Mouse (Mus musculus) CH12.LX (cell line): ENCODE results near the gene Hist1h3g. TPM values are rescaled to one million over a fixed set of nuclear protein-coding genes. Genes with fewer than 3 reads are reported as not detected.

Source experiments
- DNase-seq: peaks from one replicate; pipeline ENCODE4 v3.0.0-alpha.2; 2013; ENCODE audit errors: extremely low read depth
- H3K27ac ChIP-seq: 2 replicates; pipeline ENCODE4 v1.5.1; 2012; ENCODE audit warnings: low read depth, mild to moderate bottlenecking, control low read depth, moderate library complexity; ENCODE audit not compliant: insufficient read depth
- H3K27me3 ChIP-seq: replicated peaks from 2 replicates; pipeline ENCODE3; 2012; ENCODE audit warnings: inconsistent platforms
- H3K36me3 ChIP-seq, 2 experiments: replicated peaks in 1 of 2; 2 replicates each; pipeline versions ENCODE3 to v1.6.1; 2012; ENCODE audit warnings: inconsistent platforms in 1 of 2, low read length in 1 of 2, mild to moderate bottlenecking in 1 of 2, mixed read lengths in 1 of 2, moderate library complexity in 1 of 2; ENCODE audit not compliant: control insufficient read depth in 1 of 2, insufficient read depth in 1 of 2
- H3K4me1 ChIP-seq, 2 experiments: 2 replicates each; pipeline ENCODE4 v1.6.1; 2012; ENCODE audit warnings: inconsistent platforms in 1 of 2, moderate library complexity in 1 of 2; ENCODE audit not compliant: insufficient read depth in 2 of 2, control insufficient read depth in 1 of 2
- H3K4me2 ChIP-seq: 2 replicates; pipeline ENCODE4 v1.6.1; 2012; ENCODE audit warnings: low read depth, mild to moderate bottlenecking, control low read depth; ENCODE audit not compliant: poor library complexity, insufficient read depth, severe bottlenecking
- H3K4me3 ChIP-seq, 3 experiments: fragments of 150-350 bp in 1 of 3; sonication (generic) in 1 of 3; replicated peaks in 1 of 3; 2 replicates each; pipeline versions ENCODE3 to v1.5.1; 2011 to 2012; ENCODE audit warnings: low read depth in 2 of 3, low read length in 2 of 3, mild to moderate bottlenecking in 2 of 3, moderate library complexity in 2 of 3, control low read depth in 1 of 3, improper control_type of control experiment in 1 of 3, inconsistent platforms in 1 of 3, mixed read lengths in 1 of 3; ENCODE audit not compliant: poor library complexity in 1 of 3
- H3K79me2 ChIP-seq: replicated peaks from 2 replicates; pipeline ENCODE4 v1.6.1; 2012; ENCODE audit warnings: mild to moderate bottlenecking, moderate library complexity; ENCODE audit not compliant: control insufficient read depth, poor library complexity, insufficient read depth, severe bottlenecking; ENCODE audit errors: extremely low read depth
- H3K9ac ChIP-seq: 2 replicates; pipeline ENCODE4 v1.6.1; 2012; ENCODE audit warnings: low read depth, mild to moderate bottlenecking, control low read depth, moderate library complexity; ENCODE audit not compliant: insufficient read depth
- H3K9me3 ChIP-seq: replicated peaks from 2 replicates; pipeline ENCODE3; 2012; ENCODE audit warnings: low read length, inconsistent platforms, mixed read lengths
- BHLHE40 ChIP-seq: IDR thresholded peaks from 2 replicates; pipeline ENCODE4 v1.6.1; 2011; ENCODE audit warnings: mild to moderate bottlenecking, low read depth, low read length, improper control_type of control experiment
- CHD1 ChIP-seq: IDR thresholded peaks from 2 replicates; pipeline ENCODE4 v1.6.1; 2012; ENCODE audit warnings: low read depth, low read length, improper control_type of control experiment, inconsistent platforms
- CHD2 ChIP-seq: IDR thresholded peaks from 2 replicates; pipeline ENCODE4 v1.6.1; 2011; ENCODE audit warnings: low read length, improper control_type of control experiment
- CTCF ChIP-seq, 2 experiments: IDR thresholded peaks in 1 of 2; conservative IDR thresholded peaks in 1 of 2; 2 replicates each; pipeline ENCODE4 v1.5.1; 2011 to 2012; ENCODE audit warnings: low read depth in 2 of 2, low read length in 2 of 2, improper control_type of control experiment in 1 of 2, inconsistent platforms in 1 of 2, mild to moderate bottlenecking in 1 of 2, moderate library complexity in 1 of 2
- E2F4 ChIP-seq: IDR thresholded peaks from 2 replicates; pipeline ENCODE4 v1.6.1; 2011; ENCODE audit warnings: low read depth, low read length, improper control_type of control experiment; ENCODE audit not compliant: insufficient replicate concordance
- ELF1 ChIP-seq: IDR thresholded peaks from 2 replicates; pipeline ENCODE4 v1.6.1; 2014; ENCODE audit warnings: low read depth, mild to moderate bottlenecking, inconsistent platforms, low read length, improper control_type of control experiment
- EP300 ChIP-seq: IDR thresholded peaks from 2 replicates; pipeline ENCODE4 v1.6.1; 2011; ENCODE audit warnings: low read length, improper control_type of control experiment
- ETS1 ChIP-seq: conservative IDR thresholded peaks from 2 replicates; pipeline ENCODE4 v1.6.1; 2012; ENCODE audit warnings: low read depth, mild to moderate bottlenecking, inconsistent platforms, low read length, improper control_type of control experiment, moderate library complexity
- GABPA ChIP-seq: IDR thresholded peaks from 2 replicates; pipeline ENCODE4 v1.6.1; 2012; ENCODE audit warnings: low read depth, low read length, improper control_type of control experiment, inconsistent platforms; ENCODE audit not compliant: insufficient replicate concordance
- HCFC1 ChIP-seq: IDR thresholded peaks from 2 replicates; pipeline ENCODE4 v1.6.1; 2012; ENCODE audit warnings: low read depth, mild to moderate bottlenecking, inconsistent platforms, low read length, improper control_type of control experiment
- IRF4 ChIP-seq: IDR thresholded peaks from 2 replicates; pipeline ENCODE4 v1.6.1; 2014; ENCODE audit warnings: low read depth, mild to moderate bottlenecking, inconsistent platforms, low read length, improper control_type of control experiment
- JUN ChIP-seq: IDR thresholded peaks from 2 replicates; pipeline ENCODE4 v1.6.1; 2011; ENCODE audit warnings: low read depth, mild to moderate bottlenecking, low read length, improper control_type of control experiment, moderate library complexity; ENCODE audit not compliant: insufficient read depth
- JUND ChIP-seq: conservative IDR thresholded peaks from 2 replicates; pipeline ENCODE4 v1.6.1; 2011; ENCODE audit warnings: low read depth, low read length, improper control_type of control experiment
- MAFK ChIP-seq: IDR thresholded peaks from 2 replicates; pipeline ENCODE4 v1.6.1; 2011; ENCODE audit warnings: low read length, improper control_type of control experiment; ENCODE audit not compliant: insufficient replicate concordance
- MAX ChIP-seq: IDR thresholded peaks from 2 replicates; pipeline ENCODE4 v1.6.1; 2011; ENCODE audit warnings: low read length, improper control_type of control experiment
- MEF2A ChIP-seq: IDR thresholded peaks from 2 replicates; pipeline ENCODE4 v1.6.1; 2014; ENCODE audit warnings: low read depth, mild to moderate bottlenecking, inconsistent platforms, low read length, improper control_type of control experiment, borderline replicate concordance
- MYC ChIP-seq: IDR thresholded peaks from 2 replicates; pipeline ENCODE4 v1.6.1; 2011; ENCODE audit warnings: low read depth, mild to moderate bottlenecking, improper control_type of control experiment, low read length
- NELFE ChIP-seq: IDR thresholded peaks from 2 replicates; pipeline ENCODE4 v1.6.1; 2011; ENCODE audit warnings: low read depth, low read length, improper control_type of control experiment
- NRF1 ChIP-seq: IDR thresholded peaks from 2 replicates; pipeline ENCODE4 v1.6.1; 2014; ENCODE audit warnings: low read depth, mild to moderate bottlenecking, inconsistent platforms, low read length, improper control_type of control experiment, moderate library complexity
- PAX5 ChIP-seq: IDR thresholded peaks from 2 replicates; pipeline ENCODE4 v1.6.1; 2012; ENCODE audit warnings: low read length, inconsistent platforms, mixed read lengths
- POLR2A ChIP-seq: IDR thresholded peaks from 2 replicates; pipeline ENCODE4 v1.6.1; 2011; ENCODE audit warnings: low read depth, mild to moderate bottlenecking, improper control_type of control experiment, low read length
- POLR2AphosphoS2 ChIP-seq: IDR thresholded peaks from 2 replicates; pipeline ENCODE4 v1.6.1; 2011; ENCODE audit warnings: low read depth, low read length, improper control_type of control experiment
- RCOR1 ChIP-seq: conservative IDR thresholded peaks from 2 replicates; pipeline ENCODE4 v1.6.1; 2012; ENCODE audit warnings: low read depth, mild to moderate bottlenecking, inconsistent platforms, low read length, improper control_type of control experiment
- SIN3A ChIP-seq: IDR thresholded peaks from 2 replicates; pipeline ENCODE4 v1.6.1; 2012; ENCODE audit warnings: low read length, improper control_type of control experiment, inconsistent platforms
- SMC3 ChIP-seq: IDR thresholded peaks from 2 replicates; pipeline ENCODE4 v1.6.1; 2011; ENCODE audit warnings: low read depth, low read length, improper control_type of control experiment
- TBP ChIP-seq: conservative IDR thresholded peaks from 2 replicates; pipeline ENCODE4 v1.6.1; 2011; ENCODE audit warnings: low read depth, low read length, improper control_type of control experiment
- TCF12 ChIP-seq: IDR thresholded peaks from 2 replicates; pipeline ENCODE4 v1.6.1; 2014; ENCODE audit warnings: low read depth, mild to moderate bottlenecking, inconsistent platforms, low read length, improper control_type of control experiment
- UBTF ChIP-seq: IDR thresholded peaks from 2 replicates; pipeline ENCODE4 v1.6.1; 2012; ENCODE audit warnings: low read depth, mild to moderate bottlenecking, inconsistent platforms, low read length, improper control_type of control experiment, moderate library complexity
- USF1 ChIP-seq: IDR thresholded peaks from 2 replicates; pipeline ENCODE4 v1.6.1; 2014; ENCODE audit warnings: low read depth, mild to moderate bottlenecking, inconsistent platforms, low read length, improper control_type of control experiment
- ZC3H11A ChIP-seq: IDR thresholded peaks from 2 replicates; pipeline ENCODE4 v1.6.1; 2012; ENCODE audit warnings: low read depth, mild to moderate bottlenecking, inconsistent platforms, low read length, improper control_type of control experiment
- ZKSCAN1 ChIP-seq: IDR thresholded peaks from 2 replicates; pipeline ENCODE4 v1.6.1; 2012; ENCODE audit warnings: low read depth, inconsistent platforms, low read length, improper control_type of control experiment, borderline replicate concordance
- ZMIZ1 ChIP-seq: IDR thresholded peaks from 2 replicates; pipeline ENCODE4 v1.6.1; 2012; ENCODE audit warnings: low read depth, mild to moderate bottlenecking, inconsistent platforms, low read length, improper control_type of control experiment
- ZNF384 ChIP-seq: IDR thresholded peaks from 2 replicates; pipeline ENCODE4 v1.6.1; 2012; ENCODE audit warnings: low read depth, low read length, improper control_type of control experiment, inconsistent platforms
- dilution Hi-C: fragments of 300-500 bp; cut with MboI; formaldehyde crosslinking; loops from 2 replicates; pipeline ENCODE4 v1.14.3; 2020; ENCODE audit warnings: low sequenced_read_pairs; ENCODE audit not compliant: extremely low pct_unique_long_range_greater_than_20kb, extremely low pct_ligation_motif_present
- in situ Hi-C: fragments of 300-500 bp; cut with MboI; formaldehyde crosslinking; loops from 3 replicates; pipeline ENCODE4 v1.14.3; 2019; ENCODE audit warnings: low sequenced_read_pairs, low pct_ligation_motif_present, low pct_unique_long_range_greater_than_20kb, mixed read lengths
- polyA plus RNA-seq: library from polyadenylated mRNA; unstranded; fragments of >175 nt; gene quantifications from 2 replicates; pipeline ENCODE4 v1.2.1, GENCODE M21; 2012; ENCODE audit warnings: low read depth; ENCODE audit not compliant: insufficient read length
- total RNA-seq, 2 experiments: library from RNA; depleted of rRNA; stranded (reverse); fragments of 300-350 nt in 1 of 2; fragments of >200 nt in 1 of 2; gene quantifications; 2 replicates each; pipeline ENCODE4 v1.2.3; 2012 to 2014

Gene Hist1h3g
- total and polyA plus RNA-seq, 3 experiments = 3.4 to 608 (median 75.3) TPM

GRCm38 (mm10) chr13:23502916-23503315 is 32.3 kb upstream of the Hist1h3g start:
- H3K27me3 ChIP-seq = no peaks in the 10 kb centered on the region
- H3K9me3 ChIP-seq = no peaks in the 10 kb centered on the region
- peak overlapping the region in 2 of 3 experiments; percentile 9 to 23 for H3K4me3 ChIP-seq
- H3K27ac ChIP-seq = no peak overlapping the region
- peak overlapping the region; percentile 51; the same call in 1 of the 2 replicates for H3K4me2 ChIP-seq
- H3K4me1 ChIP-seq = peaks cover 3 to 15% of the 10 kb centered on the region in 2 experiments; a peak in 3 of 4 replicates
- dilution Hi-C loops = no loop called here
- no peaks in the 10 kb centered on the region for H3K79me2 ChIP-seq
- no peak overlapping the region for H3K9ac ChIP-seq
- TF ChIP-seq GABPA (no peak), E2F4 (no peak), ZMIZ1 (no peak), SIN3A (no peak)
- no peak for DNase-seq
- in situ Hi-C loops = loop anchor here (10.0 to 25.0 kb wide), 2 partner anchors 198 to 1566 kb away; partner anchors contain the start of gene Zfp184
- H3K36me3 ChIP-seq = no peaks in the 10 kb centered on the region

- Histone ChIP-seq H3K4me3 (peak overlapping the region; percentile 17 to 43 (median 32)), H3K4me1 (peaks cover 6 to 23% of the 10 kb centered on the region in 2 experiments; a peak in 3 of 4 replicates), H3K4me2 (peak overlapping the region; percentile 84), H3K27ac (no peak overlapping the region), H3K9me3 (no peaks in the 10 kb centered on the region), H3K9ac (peak overlapping the region; percentile 54), H3K79me2 (no peaks in the 10 kb centered on the region), H3K27me3 (no peaks in the 10 kb centered on the region), H3K36me3 (no peaks in the 10 kb centered on the region)
- dilution Hi-C loops (no loop called here), in situ Hi-C loops (loop anchor here (10.0 to 25.0 kb wide), 2 partner anchors 199 to 1566 kb away; partner anchors contain the start of gene Zfp184)
- DNase-seq = peak; percentile 82
- TF ChIP-seq CHD1 (no peak), ZMIZ1 (no peak), RCOR1 (no peak), MAX (peak; percentile 88), HCFC1 (no peak), CTCF (conservative IDR thresholded peaks at IDR 0.05 in 1 of 2, IDR thresholded peaks at IDR 0.05 in 1 of 2; ENCODE audit: low read depth in 2 of 2, low read length in 2 of 2) (no peak), ZNF384 (no peak), SMC3 (no peak), BHLHE40 (no peak), ETS1 (no peak), JUND (no peak), MEF2A (no peak), GABPA (no peak), SIN3A (0 out of 2 replicates have a peak, but pooled peaks have one; percentile 27), USF1 (peak; percentile 78), ELF1 (peak; percentile 96), CHD2 (no peak), ZKSCAN1 (no peak), POLR2A (no peak), JUN (no peak), NRF1 (peak; percentile 64), EP300 (no peak), POLR2AphosphoS2 (no peak), TBP (peak; percentile 100), UBTF (no peak), TCF12 (no peak), MAFK (peak; percentile 96), ZC3H11A (no peak), PAX5 (no peak), IRF4 (no peak), NELFE (no peak), E2F4 (peak; percentile 91; the same call in 1 of the 2 replicates), MYC (no peak)
Observed at GRCm38 (mm10) chr13:23503797-23504196, 31.4 kb upstream of the Hist1h3g start.
